Mouse (Mus musculus): Measurements from ENCODE around the gene Acads. TPM values are rescaled to one million over a fixed set of nuclear protein-coding genes. Genes with fewer than 3 reads are reported as not detected.

Acads gene
- total and polyA plus RNA-seq, 3 experiments = 31.9 to 56.5 TPM; not detected in 1

DNA sequence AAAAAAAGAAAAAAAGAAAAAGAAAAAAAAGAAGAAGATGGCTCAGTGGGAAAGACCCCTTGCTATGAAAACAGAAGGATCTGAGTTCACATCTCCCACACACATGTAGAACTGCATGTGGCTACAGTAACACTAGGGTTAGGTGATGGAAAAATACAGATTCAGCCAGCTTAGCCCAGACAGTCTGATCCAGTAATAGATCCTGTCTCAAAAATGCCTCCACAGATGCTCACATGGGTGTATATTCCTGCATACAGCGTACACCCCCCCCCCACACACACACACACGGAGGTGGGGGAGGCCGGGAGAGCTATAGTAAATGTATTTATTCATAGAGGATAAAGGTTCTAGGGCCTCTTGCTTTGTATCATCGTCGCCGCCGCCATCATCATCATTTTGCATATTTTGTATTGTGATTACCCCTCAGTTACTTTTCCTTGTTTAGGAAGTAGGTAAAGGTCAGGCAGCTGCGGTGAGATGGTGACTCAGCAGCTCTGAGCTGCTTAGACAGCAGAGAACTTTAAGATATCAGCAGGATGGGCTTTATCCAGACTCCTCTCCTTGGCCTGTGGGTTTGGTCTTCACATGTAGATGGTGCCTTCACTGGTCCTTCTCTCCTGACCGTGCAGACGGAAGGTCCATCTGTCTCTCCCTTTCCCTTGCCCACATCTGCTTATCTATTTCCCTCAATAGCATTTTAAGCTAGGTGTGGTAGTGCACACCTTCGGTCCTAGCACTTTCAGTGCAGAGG is 50.3 kb downstream of the Acads start (continued):
- no peak for TF ChIP-seq ZC3H11A (IDR thresholded peaks at IDR 0.05; ENCODE audit: low read depth, low read length)
- no peak for TF ChIP-seq MAZ (IDR thresholded peaks at IDR 0.05; ENCODE audit: low read depth, low read length)
- no peak for TF ChIP-seq USF1 (IDR thresholded peaks at IDR 0.05; ENCODE audit: low read depth, low read length)
- no peak for TF ChIP-seq CHD2 (IDR thresholded peaks at IDR 0.05; ENCODE audit: low read length)
- TF ChIP-seq HCFC1 (IDR thresholded peaks at IDR 0.05; ENCODE audit: low read depth, low read length) = no peak; the same call in 1 of the 2 replicates
- TF ChIP-seq ZKSCAN1 (IDR thresholded peaks at IDR 0.05; ENCODE audit: low read depth, low read length) = no peak
- TF ChIP-seq POLR2AphosphoS5 (IDR thresholded peaks at IDR 0.05; ENCODE audit: borderline replicate concordance, low read depth, low read length) = no peak
- no peak for TF ChIP-seq POLR2A (IDR thresholded peaks at IDR 0.05; ENCODE audit: control insufficient read depth in 1 of 2, insufficient read depth in 1 of 2, low read depth in 1 of 2, low read length in 2 of 2, poor library complexity in 1 of 2)
- TF ChIP-seq KAT2A (conservative IDR thresholded peaks at IDR 0.05; ENCODE audit: low read depth, low read length) = no peak
- TF ChIP-seq RCOR1 (IDR thresholded peaks at IDR 0.05; ENCODE audit: low read depth, low read length) = peak; percentile 30; the same call in 1 of the 2 replicates
- 0 out of 2 replicates have a peak, but pooled peaks have one; percentile 35 for TF ChIP-seq MAFK (IDR thresholded peaks at IDR 0.05; ENCODE audit: borderline replicate concordance, low read depth, low read length)
- 0 out of 2 replicates have a peak, but pooled peaks have one; percentile 10 for TF ChIP-seq ZNF384 (IDR thresholded peaks at IDR 0.05; ENCODE audit: low read depth, low read length)
- TF ChIP-seq NRF1 (IDR thresholded peaks at IDR 0.05; ENCODE audit: insufficient read depth, low read depth, low read length, poor library complexity, severe bottlenecking) = no peak; the same call in 1 of the 2 replicates
- TF ChIP-seq USF2 (IDR thresholded peaks at IDR 0.05; ENCODE audit: borderline replicate concordance in 1 of 2, insufficient read depth in 1 of 2, low read depth in 1 of 2, low read length in 2 of 2) = no peak
- TF ChIP-seq EP300 (IDR thresholded peaks at IDR 0.05; ENCODE audit: low read depth in 1 of 2, low read length in 2 of 2) = peak; percentile 71 to 81
- no peak for TF ChIP-seq CHD1 (IDR thresholded peaks at IDR 0.05; ENCODE audit: low read depth, low read length)

- Histone ChIP-seq H3K36me3 (ENCODE audit: control insufficient read depth in 1 of 2, insufficient read depth in 2 of 2, low read length in 2 of 2) (peaks cover 0 to 60% of the 10 kb centered on the region in 2 experiments; a peak in 2 of 4 replicates), H3K27me3 (ENCODE audit: control insufficient read depth in 1 of 2, insufficient read depth in 2 of 2, low read length in 2 of 2) (no peaks in the 10 kb centered on the region), H3K4me3 (ENCODE audit: control insufficient read depth in 1 of 2, insufficient read depth in 1 of 2, low read depth in 2 of 2, low read length in 2 of 2) (no peak overlapping the region), H3K79me2 (ENCODE audit: control insufficient read depth, insufficient read depth, low read length, poor library complexity) (peaks cover 30% of the 10 kb centered on the region), H3K4me1 (ENCODE audit: control insufficient read depth in 1 of 2, insufficient read depth in 2 of 2, low read length in 2 of 2) (peaks cover 30 to 56% of the 10 kb centered on the region in 2 experiments), H3K9me3 (replicated peaks; ENCODE audit: insufficient read depth, low read length) (no peaks in the 10 kb centered on the region), H3K9ac (ENCODE audit: control insufficient read depth, low read depth, low read length, poor library complexity, severe bottlenecking) (no peak overlapping the region), H3K27ac (ENCODE audit: control insufficient read depth, low read depth, low read length) (no peak overlapping the region)
- no peak for DNase-seq (ENCODE audit: low read depth, low spot score)
- TF ChIP-seq ZNF384 (IDR thresholded peaks at IDR 0.05; ENCODE audit: low read depth, low read length) (no peak), SMC3 (IDR thresholded peaks at IDR 0.05; ENCODE audit: low read depth, low read length) (no peak), MXI1 (IDR thresholded peaks at IDR 0.05; ENCODE audit: low read depth, low read length) (peak; percentile 34; the same call in 1 of the 2 replicates)
Observed at GRCm38 (mm10) chr5:115066245-115066644, 52.9 kb downstream of the Acads start.
